Mouse (Mus musculus) myocyte (in vitro differentiated cells): ENCODE data around the gene Fam173a.

Experiments used
- MYOD1 ChIP-seq, 3 experiments: IDR thresholded peaks; one replicate each; pipeline ENCODE4 v1.6.1; 2011; ENCODE audit warnings: control low read depth in 2 of 3, low read depth in 2 of 3, mild to moderate bottlenecking in 2 of 3, moderate library complexity in 1 of 3; ENCODE audit not compliant: insufficient read length in 2 of 3, control insufficient read depth in 1 of 3
- POLR2A ChIP-seq: IDR thresholded peaks from one replicate; pipeline ENCODE4 v1.6.1; 2011; ENCODE audit warnings: low read depth, mild to moderate bottlenecking, control low read depth, moderate library complexity; ENCODE audit not compliant: insufficient read length
- SRF ChIP-seq: IDR thresholded peaks from one replicate; pipeline ENCODE4 v1.6.1; 2011; ENCODE audit warnings: low read depth; ENCODE audit not compliant: control insufficient read depth, insufficient read length
- USF1 ChIP-seq: IDR thresholded peaks from one replicate; pipeline ENCODE4 v1.6.1; 2011; ENCODE audit warnings: low read depth, mild to moderate bottlenecking, control low read depth, moderate library complexity

DNA sequence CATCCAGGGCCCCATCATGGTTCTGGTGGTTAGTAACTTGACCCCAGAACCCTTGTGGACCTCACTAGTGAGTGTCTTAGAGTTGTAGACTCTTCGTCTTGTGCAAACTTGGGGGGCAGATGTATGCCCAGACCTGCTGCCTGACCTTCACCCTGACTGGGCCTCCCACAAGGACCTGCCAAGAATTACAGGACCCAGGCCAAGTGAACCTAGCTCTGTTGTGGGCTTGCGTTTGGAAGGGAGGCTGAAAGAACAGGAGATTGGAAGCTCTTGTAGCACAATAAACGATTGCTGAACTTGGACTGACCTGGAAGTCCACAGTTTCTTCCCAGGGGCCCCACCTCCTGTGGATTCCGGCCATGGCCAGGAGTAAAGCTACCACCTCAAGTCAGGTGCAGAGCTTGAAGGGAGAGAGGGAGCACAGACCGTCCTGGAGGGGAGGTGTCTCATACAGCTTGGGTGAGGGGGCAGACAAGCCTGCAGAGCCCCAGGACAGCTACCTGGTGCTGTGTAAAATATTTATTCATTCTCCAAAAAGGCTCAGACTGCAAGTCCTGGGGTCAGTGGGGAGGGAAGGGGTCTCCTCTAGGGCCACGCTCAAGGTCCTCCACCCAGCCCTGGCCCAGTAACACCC lies 41.4 kb upstream of the Fam173a start:
- TF ChIP-seq USF1 = no peak
- TF ChIP-seq MYOD1 (IDR thresholded peaks at IDR 0.05; ENCODE audit: control insufficient read depth in 1 of 3, insufficient read length in 2 of 3, low read depth in 2 of 3) = no peak
- TF ChIP-seq SRF = no peak
- TF ChIP-seq POLR2A = no peak
